Mouse (Mus musculus) adrenal gland, adult 2 months (tissue): ENCODE results near the gene Vps18. TPM values are rescaled to one million over a fixed set of nuclear protein-coding genes. Genes with fewer than 3 reads are reported as not detected.

ENCODE experiments used
- DNase-seq: peaks from one replicate; pipeline ENCODE4 v3.0.0; 2021
- polyA plus RNA-seq: library from polyadenylated mRNA; depleted of rRNA; stranded (reverse); fragments of >200 nt; gene quantifications from 2 replicates; pipeline ENCODE4 v1.2.3, GENCODE M21; 2012
- total RNA-seq, 2 experiments: library from RNA; stranded (reverse); gene quantifications; 2 replicates each; pipeline ENCODE4 v1.2.3; 2021

The Vps18 gene
- total and polyA plus RNA-seq, 3 experiments: 21.2 to 30.1 (median 22.0) TPM

- no peak for DNase-seq
Measured at GRCm38 (mm10) chr2:119321771-119322586, 33.4 kb downstream of the Vps18 start.

- peak; percentile 49 for DNase-seq
Measured at GRCm38 (mm10) chr2:119322587-119323300, 34.2 kb downstream of the Vps18 start.

- no peak for DNase-seq
Measured at GRCm38 (mm10) chr2:119323866-119324575, 35.5 kb downstream of the Vps18 start.

- no peak for DNase-seq
Measured at GRCm38 (mm10) chr2:119324576-119325318, 36.2 kb downstream of the Vps18 start.

GRCm38 (mm10) chr2:119325568-119326143 is 37.1 kb downstream of the Vps18 start, which contains the start of gene Dll4:
TSS of gene Dll4 (plus strand) at chr2:119325784.
- peak; percentile 79 for DNase-seq

GRCm38 (mm10) chr2:119326161-119327101 is 37.9 kb downstream of the Vps18 start:
- DNase-seq: peak; percentile 56

- peak; percentile 74 for DNase-seq
Measured at GRCm38 (mm10) chr2:119327102-119327480, 38.6 kb downstream of the Vps18 start.

- no peak for DNase-seq
Measured at GRCm38 (mm10) chr2:119327942-119328526, 39.5 kb downstream of the Vps18 start.

- DNase-seq: no peak
Measured at GRCm38 (mm10) chr2:119328546-119328945, 40.0 kb downstream of the Vps18 start.

- no peak for DNase-seq
Measured at GRCm38 (mm10) chr2:119329123-119329817, 40.7 kb downstream of the Vps18 start.

GRCm38 (mm10) chr2:119330795-119331194 is 42.3 kb downstream of the Vps18 start:
- DNase-seq: no peak

GRCm38 (mm10) chr2:119332177-119332661 is 43.7 kb downstream of the Vps18 start:
- no peak for DNase-seq

GRCm38 (mm10) chr2:119334135-119334534 is 45.6 kb downstream of the Vps18 start:
- no peak for DNase-seq

- no peak for DNase-seq
Measured at GRCm38 (mm10) chr2:119334964-119335525, 46.5 kb downstream of the Vps18 start.

GRCm38 (mm10) chr2:119335535-119335934 is 47.0 kb downstream of the Vps18 start:
- no peak for DNase-seq

GRCm38 (mm10) chr2:119336002-119336401 is 47.5 kb downstream of the Vps18 start:
- no peak for DNase-seq

GRCm38 (mm10) chr2:119336470-119336869 is 47.9 kb downstream of the Vps18 start:
- no peak for DNase-seq

GRCm38 (mm10) chr2:119337425-119338265 is 49.1 kb downstream of the Vps18 start:
- peak; percentile 93 for DNase-seq
